Mouse (Mus musculus): ENCODE data around the gene Ppp1r15a. TPM values are rescaled to one million over a fixed set of nuclear protein-coding genes. Genes with fewer than 3 reads are reported as not detected.
A peak's percentile ranks its signal among the peaks of the same experiment; 100 is the strongest.

Ppp1r15a gene
- polyA plus RNA-seq, 1 experiment = 15.3 TPM

GRCm38 (mm10) chr7:45550821-45551511, 24.9 kb upstream of the Ppp1r15a start:
- Histone ChIP-seq H3K27me3 (ENCODE audit: control insufficient read depth, insufficient read depth, low read length) (no peaks in the 10 kb centered on the region; the same call in 1 of the 2 replicates), H3K36me3 (ENCODE audit: control insufficient read depth, insufficient read depth, low read length) (no peaks in the 10 kb centered on the region), H3K4me3 (ENCODE audit: low read depth, low read length) (no peak overlapping the region), H3K27ac (ENCODE audit: insufficient read depth, low read depth, low read length) (no peak overlapping the region), H3K4me1 (ENCODE audit: control insufficient read depth, insufficient read depth, insufficient read length, low read length) (no peaks in the 10 kb centered on the region)
- WGBS = 80% methylated on average over 11 of the region's 11 CpGs
- no peak for TF ChIP-seq CTCF (IDR thresholded peaks at IDR 0.05; ENCODE audit: extremely low read depth, insufficient read length, insufficient replicate concordance, low read depth, low read length)
- TF ChIP-seq POLR2A (IDR thresholded peaks at IDR 0.05; ENCODE audit: low read depth, low read length) = no peak

GRCm38 (mm10) chr7:45549641-45550436, 23.8 kb upstream of the Ppp1r15a start:
- no peak overlapping the region for H3K4me3 ChIP-seq (ENCODE audit: low read depth, low read length)
- H3K27me3 ChIP-seq (ENCODE audit: control insufficient read depth, insufficient read depth, low read length) = no peaks in the 10 kb centered on the region; the same call in 1 of the 2 replicates
- H3K36me3 ChIP-seq (ENCODE audit: control insufficient read depth, insufficient read depth, low read length) = no peaks in the 10 kb centered on the region
- 94% methylated on average over 16 of the region's 16 CpGs for WGBS
- no peaks in the 10 kb centered on the region for H3K4me1 ChIP-seq (ENCODE audit: control insufficient read depth, insufficient read depth, insufficient read length, low read length)
- H3K27ac ChIP-seq (ENCODE audit: insufficient read depth, low read depth, low read length) = no peak overlapping the region
- TF ChIP-seq CTCF (IDR thresholded peaks at IDR 0.05; ENCODE audit: extremely low read depth, insufficient read length, insufficient replicate concordance, low read depth, low read length) (no peak), POLR2A (IDR thresholded peaks at IDR 0.05; ENCODE audit: low read depth, low read length) (no peak)

- Histone ChIP-seq H3K27ac (ENCODE audit: insufficient read depth, low read depth, low read length) (no peak overlapping the region), H3K4me1 (ENCODE audit: control insufficient read depth, insufficient read depth, insufficient read length, low read length) (peaks cover 2% of the 10 kb centered on the region; the same call in 1 of the 2 replicates), H3K36me3 (ENCODE audit: control insufficient read depth, insufficient read depth, low read length) (no peaks in the 10 kb centered on the region), H3K27me3 (ENCODE audit: control insufficient read depth, insufficient read depth, low read length) (no peaks in the 10 kb centered on the region; the same call in 1 of the 2 replicates), H3K4me3 (ENCODE audit: low read depth, low read length) (no peak overlapping the region)
- 93% methylated on average over 1 of the region's 1 CpGs for WGBS
- TF ChIP-seq CTCF (IDR thresholded peaks at IDR 0.05; ENCODE audit: extremely low read depth, insufficient read length, insufficient replicate concordance, low read depth, low read length) = no peak
- no peak for TF ChIP-seq POLR2A (IDR thresholded peaks at IDR 0.05; ENCODE audit: low read depth, low read length)
Measured at GRCm38 (mm10) chr7:45544525-45544924, 18.5 kb upstream of the Ppp1r15a start.

GRCm38 (mm10) chr7:45540213-45540612, 14.1 kb upstream of the Ppp1r15a start:
- H3K4me1 ChIP-seq (ENCODE audit: control insufficient read depth, insufficient read depth, insufficient read length, low read length) = peaks cover 2% of the 10 kb centered on the region
- H3K27ac ChIP-seq (ENCODE audit: insufficient read depth, low read depth, low read length) = no peak overlapping the region
- WGBS = 46% methylated on average over 2 of the region's 2 CpGs
- H3K27me3 ChIP-seq (ENCODE audit: control insufficient read depth, insufficient read depth, low read length) = no peaks in the 10 kb centered on the region
- no peak overlapping the region for H3K4me3 ChIP-seq (ENCODE audit: low read depth, low read length)
- H3K36me3 ChIP-seq (ENCODE audit: control insufficient read depth, insufficient read depth, low read length) = no peaks in the 10 kb centered on the region
- TF ChIP-seq CTCF (IDR thresholded peaks at IDR 0.05; ENCODE audit: extremely low read depth, insufficient read length, insufficient replicate concordance, low read depth, low read length) = no peak
- TF ChIP-seq POLR2A (IDR thresholded peaks at IDR 0.05; ENCODE audit: low read depth, low read length) = no peak

GRCm38 (mm10) chr7:45539095-45539494, 13.0 kb upstream of the Ppp1r15a start:
- Histone ChIP-seq H3K27ac (ENCODE audit: insufficient read depth, low read depth, low read length) (no peak overlapping the region), H3K27me3 (ENCODE audit: control insufficient read depth, insufficient read depth, low read length) (no peaks in the 10 kb centered on the region), H3K4me1 (ENCODE audit: control insufficient read depth, insufficient read depth, insufficient read length, low read length) (peaks cover 2% of the 10 kb centered on the region), H3K36me3 (ENCODE audit: control insufficient read depth, insufficient read depth, low read length) (no peaks in the 10 kb centered on the region), H3K4me3 (ENCODE audit: low read depth, low read length) (no peak overlapping the region)
- no peak for TF ChIP-seq POLR2A (IDR thresholded peaks at IDR 0.05; ENCODE audit: low read depth, low read length)
- TF ChIP-seq CTCF (IDR thresholded peaks at IDR 0.05; ENCODE audit: extremely low read depth, insufficient read length, insufficient replicate concordance, low read depth, low read length) = no peak
- 92% methylated on average over 3 of the region's 3 CpGs for WGBS

GRCm38 (mm10) chr7:45538163-45539041, 12.3 kb upstream of the Ppp1r15a start:
- 5% methylated on average over 29 of the region's 29 CpGs for WGBS
- Histone ChIP-seq H3K27me3 (ENCODE audit: control insufficient read depth, insufficient read depth, low read length) (no peaks in the 10 kb centered on the region), H3K27ac (ENCODE audit: insufficient read depth, low read depth, low read length) (no peak overlapping the region), H3K4me3 (ENCODE audit: low read depth, low read length) (peak overlapping the region; percentile 60), H3K36me3 (ENCODE audit: control insufficient read depth, insufficient read depth, low read length) (no peaks in the 10 kb centered on the region), H3K4me1 (ENCODE audit: control insufficient read depth, insufficient read depth, insufficient read length, low read length) (peaks cover 2% of the 10 kb centered on the region)
- TF ChIP-seq CTCF (IDR thresholded peaks at IDR 0.05; ENCODE audit: extremely low read depth, insufficient read length, insufficient replicate concordance, low read depth, low read length) = no peak
- no peak for TF ChIP-seq POLR2A (IDR thresholded peaks at IDR 0.05; ENCODE audit: low read depth, low read length)
